Mouse (Mus musculus): ENCODE results near the gene Apoh. TPM values are rescaled to one million over a fixed set of nuclear protein-coding genes. Genes with fewer than 3 reads are reported as not detected.

Apoh gene
- polyA plus RNA-seq (2015; fragmentation: Nextera tagmentation; extraction: Ambion mirVana) = 1.3 TPM in 1 of 2 replicates, not detected in the other

- ATAC-seq (replicated peaks) = peak; percentile 5; the same call in 1 of the 2 replicates
- Histone ChIP-seq H3K4me2 (replicated peaks) (peak within 1 kb of the TSS; percentile 100), H3K27me3 (no peaks in the 10 kb centered on the region), H3K4me3 (peak within 1 kb of the TSS; percentile 67), H3K36me3 (0 out of 2 replicates have a peak, but pooled peaks cover 3% of the 10 kb centered on the region), H3K27ac (replicated peaks) (peak within 1 kb of the TSS; percentile 91), H3K9me3 (no peaks in the 10 kb centered on the region), H3K9ac (replicated peaks) (peak within 1 kb of the TSS; percentile 87), H3K4me1 (peaks cover 29% of the 10 kb centered on the region)
- under 1% methylated on average over 71 of the region's 75 CpGs for WGBS
Observed at GRCm38 (mm10) chr11:108342781-108343768, at the start of gene Apoh. Gene Apoh, plus strand, starts transcription at chr11:108343354.

DNA sequence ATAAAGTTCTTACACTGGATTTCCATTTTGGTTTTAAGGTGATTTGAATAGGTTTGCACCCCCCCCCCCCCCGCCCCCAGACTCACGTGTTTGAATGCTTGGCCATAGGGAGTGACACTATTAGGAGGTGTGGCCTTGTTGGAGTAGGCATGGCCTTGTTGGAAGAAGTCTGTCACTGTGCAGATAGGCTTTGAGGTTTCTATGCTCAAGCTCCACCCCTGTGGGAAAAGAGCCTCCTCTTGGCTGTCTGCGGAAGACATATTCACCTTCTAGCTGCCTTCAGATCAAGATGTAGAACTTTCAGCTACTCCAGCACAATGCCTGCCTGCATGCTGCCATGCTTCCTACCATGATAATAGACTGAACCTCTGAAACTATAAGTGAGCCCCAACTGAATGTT is 49.3 kb upstream of the Apoh start:
- no peaks in the 10 kb centered on the region for H3K9me3 ChIP-seq
- no peak overlapping the region for H3K27ac ChIP-seq (replicated peaks)
- no peaks in the 10 kb centered on the region for H3K36me3 ChIP-seq
- ATAC-seq (replicated peaks) = no peak
- no peak overlapping the region for H3K4me3 ChIP-seq
- H3K4me2 ChIP-seq (replicated peaks) = no peak overlapping the region
- 77% methylated on average over 3 of the region's 3 CpGs for WGBS
- H3K9ac ChIP-seq (replicated peaks) = no peak overlapping the region
- 0 out of 2 replicates have a peak, but pooled peaks cover 10% of the 10 kb centered on the region for H3K4me1 ChIP-seq
- no peaks in the 10 kb centered on the region for H3K27me3 ChIP-seq

- Histone ChIP-seq H3K9ac (replicated peaks) (no peak overlapping the region), H3K27me3 (no peaks in the 10 kb centered on the region), H3K4me1 (0 out of 2 replicates have a peak, but pooled peaks cover 10% of the 10 kb centered on the region), H3K4me2 (replicated peaks) (no peak overlapping the region), H3K36me3 (no peaks in the 10 kb centered on the region), H3K4me3 (no peak overlapping the region), H3K27ac (replicated peaks) (no peak overlapping the region), H3K9me3 (no peaks in the 10 kb centered on the region)
- 89% methylated on average over 12 of the region's 12 CpGs for WGBS
- no peak for ATAC-seq (replicated peaks)
Observed at GRCm38 (mm10) chr11:108294305-108294813, 48.8 kb upstream of the Apoh start.

DNA sequence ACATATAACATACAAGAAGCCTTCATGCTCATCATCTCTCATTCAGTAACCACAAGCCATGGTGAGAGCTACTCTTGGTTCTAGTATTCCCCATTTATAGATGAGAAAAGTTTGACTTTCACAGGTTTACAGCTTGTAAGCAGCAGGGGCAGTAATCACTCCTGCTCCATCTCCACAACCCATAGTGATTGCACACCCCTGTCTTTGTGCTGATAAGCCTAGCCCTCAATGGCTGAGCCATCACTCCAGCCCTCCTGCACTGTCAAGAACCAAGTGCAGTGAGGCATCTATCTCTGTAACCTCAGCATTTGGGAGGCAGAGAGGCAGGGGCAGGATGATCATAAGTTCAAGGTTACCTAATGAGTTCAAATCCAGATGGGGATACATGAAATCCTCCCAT is 47.8 kb upstream of the Apoh start:
- no peaks in the 10 kb centered on the region for H3K9me3 ChIP-seq
- no peak for ATAC-seq (replicated peaks)

DNA sequence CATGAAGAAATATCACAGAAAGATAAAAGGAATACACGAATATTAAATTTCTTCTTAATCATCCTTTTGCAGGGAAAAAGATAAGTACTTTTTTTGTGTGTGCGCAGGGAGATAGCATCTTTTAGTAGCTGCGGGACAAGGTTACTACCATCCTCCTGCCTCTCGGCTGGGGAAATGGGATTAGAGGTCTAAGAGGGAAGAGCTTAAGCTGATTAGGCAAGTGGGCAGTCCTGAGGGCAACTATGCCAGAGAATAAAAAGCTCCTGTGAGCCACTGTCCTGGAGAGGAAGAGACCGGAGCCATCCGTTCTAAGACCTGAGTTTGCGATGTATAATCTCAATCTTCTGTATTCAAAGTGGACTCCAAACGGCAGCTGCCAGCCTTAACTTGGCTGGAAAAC is 45.2 kb upstream of the Apoh start:
- Histone ChIP-seq H3K9ac (replicated peaks) (no peak overlapping the region), H3K4me2 (replicated peaks) (no peak overlapping the region), H3K4me1 (0 out of 2 replicates have a peak, but pooled peaks cover 10% of the 10 kb centered on the region), H3K27ac (replicated peaks) (no peak overlapping the region), H3K36me3 (no peaks in the 10 kb centered on the region), H3K27me3 (no peaks in the 10 kb centered on the region), H3K9me3 (no peaks in the 10 kb centered on the region), H3K4me3 (no peak overlapping the region)
- WGBS = 42% methylated on average over 8 of the region's 8 CpGs
- no peak for ATAC-seq (replicated peaks)

More for the DNA sequence above, 47.8 kb upstream of the Apoh start:
- Histone ChIP-seq H3K9ac (replicated peaks) (no peak overlapping the region), H3K4me2 (replicated peaks) (no peak overlapping the region), H3K27ac (replicated peaks) (no peak overlapping the region), H3K36me3 (no peaks in the 10 kb centered on the region), H3K27me3 (no peaks in the 10 kb centered on the region), H3K4me1 (0 out of 2 replicates have a peak, but pooled peaks cover 10% of the 10 kb centered on the region), H3K4me3 (no peak overlapping the region)

GRCm38 (mm10) chr11:108299913-108300312 is 43.2 kb upstream of the Apoh start:
- H3K9ac ChIP-seq (replicated peaks) = no peak overlapping the region
- ATAC-seq (replicated peaks) = no peak
- H3K4me2 ChIP-seq (replicated peaks) = no peak overlapping the region
- H3K4me3 ChIP-seq = no peak overlapping the region
- H3K27me3 ChIP-seq = no peaks in the 10 kb centered on the region
- H3K27ac ChIP-seq (replicated peaks) = no peak overlapping the region
- H3K36me3 ChIP-seq = no peaks in the 10 kb centered on the region
- no peaks in the 10 kb centered on the region for H3K9me3 ChIP-seq
- whole genome bisulfite sequencing = 90% methylated on average over 10 of the region's 10 CpGs
- H3K4me1 ChIP-seq = 0 out of 2 replicates have a peak, but pooled peaks cover 8% of the 10 kb centered on the region

DNA sequence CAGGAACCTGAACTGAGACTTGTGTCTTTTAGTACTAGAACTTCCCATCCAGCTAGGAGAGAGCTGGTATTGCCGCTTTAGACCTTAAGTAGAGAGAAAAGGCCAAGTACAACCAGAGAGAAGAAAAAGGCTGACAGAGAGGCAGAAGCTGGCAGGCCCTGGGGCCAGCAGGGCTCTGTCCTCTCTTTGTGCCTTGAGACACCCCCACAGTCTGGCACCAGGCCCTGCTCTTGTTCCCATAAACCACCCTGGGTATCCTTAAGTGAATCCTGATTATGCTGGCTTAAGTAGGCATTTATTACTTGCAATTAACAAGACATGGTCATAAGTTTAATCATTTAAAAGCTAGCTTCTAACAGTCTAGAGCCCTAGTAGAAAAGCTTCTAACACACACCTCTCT is 42.7 kb upstream of the Apoh start:
- no peak overlapping the region for H3K9ac ChIP-seq (replicated peaks)
- H3K9me3 ChIP-seq = no peaks in the 10 kb centered on the region
- H3K4me2 ChIP-seq (replicated peaks) = no peak overlapping the region
- no peak for ATAC-seq (replicated peaks)
- 76% methylated on average over 1 of the region's 1 CpGs for WGBS
- no peak overlapping the region for H3K27ac ChIP-seq (replicated peaks)
- 0 out of 2 replicates have a peak, but pooled peaks cover 3% of the 10 kb centered on the region for H3K4me1 ChIP-seq
- H3K36me3 ChIP-seq = no peaks in the 10 kb centered on the region
- no peak overlapping the region for H3K4me3 ChIP-seq
- H3K27me3 ChIP-seq = no peaks in the 10 kb centered on the region

- Histone ChIP-seq H3K9ac (replicated peaks) (no peak overlapping the region), H3K36me3 (no peaks in the 10 kb centered on the region), H3K4me3 (no peak overlapping the region), H3K27ac (replicated peaks) (no peak overlapping the region), H3K9me3 (no peaks in the 10 kb centered on the region), H3K4me2 (replicated peaks) (no peak overlapping the region), H3K4me1 (0 out of 2 replicates have a peak, but pooled peaks cover 3% of the 10 kb centered on the region), H3K27me3 (no peaks in the 10 kb centered on the region)
- 78% methylated on average over 6 of the region's 6 CpGs for WGBS
- ATAC-seq (replicated peaks) = no peak
Observed at GRCm38 (mm10) chr11:108301036-108301435, 42.1 kb upstream of the Apoh start.

GRCm38 (mm10) chr11:108301796-108302490 is 41.2 kb upstream of the Apoh start:
- H3K27ac ChIP-seq (replicated peaks) = no peak overlapping the region
- no peak overlapping the region for H3K9ac ChIP-seq (replicated peaks)
- no peak for ATAC-seq (replicated peaks)
- 77% methylated on average over 10 of the region's 10 CpGs for WGBS
- no peaks in the 10 kb centered on the region for H3K27me3 ChIP-seq
- no peaks in the 10 kb centered on the region for H3K9me3 ChIP-seq
- H3K4me3 ChIP-seq = no peak overlapping the region
- H3K4me2 ChIP-seq (replicated peaks) = no peak overlapping the region
- no peaks in the 10 kb centered on the region for H3K36me3 ChIP-seq
- 0 out of 2 replicates have a peak, but pooled peaks cover 3% of the 10 kb centered on the region for H3K4me1 ChIP-seq

GRCm38 (mm10) chr11:108303787-108304186 is 39.4 kb upstream of the Apoh start:
- H3K4me3 ChIP-seq = no peak overlapping the region
- no peak overlapping the region for H3K4me2 ChIP-seq (replicated peaks)
- ATAC-seq (replicated peaks) = no peak
- H3K4me1 ChIP-seq = no peaks in the 10 kb centered on the region
- no peaks in the 10 kb centered on the region for H3K36me3 ChIP-seq
- no peak overlapping the region for H3K27ac ChIP-seq (replicated peaks)
- no peaks in the 10 kb centered on the region for H3K27me3 ChIP-seq
- WGBS = 92% methylated on average over 4 of the region's 4 CpGs
- no peaks in the 10 kb centered on the region for H3K9me3 ChIP-seq
- no peak overlapping the region for H3K9ac ChIP-seq (replicated peaks)

- Histone ChIP-seq H3K9ac (replicated peaks) (no peak overlapping the region), H3K36me3 (no peaks in the 10 kb centered on the region), H3K4me2 (replicated peaks) (no peak overlapping the region), H3K4me1 (no peaks in the 10 kb centered on the region), H3K27me3 (no peaks in the 10 kb centered on the region), H3K27ac (replicated peaks) (no peak overlapping the region), H3K9me3 (no peaks in the 10 kb centered on the region), H3K4me3 (no peak overlapping the region)
- WGBS = 89% methylated on average over 7 of the region's 7 CpGs
- no peak for ATAC-seq (replicated peaks)
Observed at GRCm38 (mm10) chr11:108307258-108307657, 35.9 kb upstream of the Apoh start.

DNA sequence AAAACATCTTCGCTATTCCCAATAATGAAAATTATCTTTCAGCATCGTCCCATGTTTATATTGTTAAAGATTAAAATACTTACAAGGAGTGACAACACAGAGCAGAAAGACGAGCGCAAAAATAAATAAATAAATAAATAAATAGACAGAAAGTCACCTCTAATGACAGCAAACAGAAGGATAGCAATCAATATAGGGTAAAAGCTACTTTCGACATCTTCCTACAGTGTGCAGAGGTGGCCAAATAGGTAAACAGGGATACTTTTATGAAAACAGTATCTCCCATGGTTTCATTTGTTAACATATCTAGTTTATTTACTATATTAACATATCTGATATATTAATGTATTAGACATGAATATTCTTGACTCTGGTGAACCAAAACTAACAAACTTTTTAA is 34.9 kb upstream of the Apoh start:
- no peaks in the 10 kb centered on the region for H3K27me3 ChIP-seq
- no peak overlapping the region for H3K4me2 ChIP-seq (replicated peaks)
- no peaks in the 10 kb centered on the region for H3K36me3 ChIP-seq
- no peaks in the 10 kb centered on the region for H3K9me3 ChIP-seq
- H3K9ac ChIP-seq (replicated peaks) = no peak overlapping the region
- 96% methylated on average over 5 of the region's 5 CpGs for WGBS
- H3K4me1 ChIP-seq = no peaks in the 10 kb centered on the region
- ATAC-seq (replicated peaks) = no peak
- H3K4me3 ChIP-seq = no peak overlapping the region
- no peak overlapping the region for H3K27ac ChIP-seq (replicated peaks)
